Mouse (Mus musculus): Measurements from ENCODE around the gene Ddb1. TPM values are rescaled to one million over a fixed set of nuclear protein-coding genes. Genes with fewer than 3 reads are reported as not detected.

The Ddb1 gene
- total RNA-seq, 1 experiment from 2014 or later, result 253 TPM

GRCm38 (mm10) chr19:10661373-10661772 is 56.2 kb downstream of the Ddb1 start:
- DNase-seq, result no peak

- no peak for DNase-seq
Measured at GRCm38 (mm10) chr19:10661919-10662318, 56.8 kb downstream of the Ddb1 start.

GRCm38 (mm10) chr19:10662665-10663064 is 57.5 kb downstream of the Ddb1 start:
- DNase-seq, result no peak

- DNase-seq, result no peak
Measured at GRCm38 (mm10) chr19:10665093-10665492, 60.0 kb downstream of the Ddb1 start.

GRCm38 (mm10) chr19:10665499-10665898 is 60.4 kb downstream of the Ddb1 start:
- peak; percentile 73 for DNase-seq

GRCm38 (mm10) chr19:10671319-10671718 is 66.2 kb downstream of the Ddb1 start:
- no peak for DNase-seq

- DNase-seq, result no peak
Measured at GRCm38 (mm10) chr19:10671854-10672417, 66.8 kb downstream of the Ddb1 start.

GRCm38 (mm10) chr19:10673275-10673674 is 68.1 kb downstream of the Ddb1 start:
- DNase-seq, result no peak

GRCm38 (mm10) chr19:10676656-10677055 is 71.5 kb downstream of the Ddb1 start:
- no peak for DNase-seq

- peak; percentile 93 for DNase-seq
Measured at GRCm38 (mm10) chr19:10677915-10678771, 73.0 kb downstream of the Ddb1 start, which contains the start of gene Pga5. TSS of gene Pga5 (minus strand) at chr19:10678071.

GRCm38 (mm10) chr19:10678772-10679067 is 73.6 kb downstream of the Ddb1 start:
- no peak for DNase-seq

Other genes starting within 250 kb of the Ddb1 start
- gene Syt7, start 216.2 kb upstream of the Ddb1 start, total RNA-seq (2021), result 23.9 and 24.1 TPM in 2 replicates
- gene Lrrc10b, start 147.9 kb upstream of the Ddb1 start, total RNA-seq (2021), result 3.9 and 5.8 TPM in 2 replicates
- gene Ppp1r32, start 122.4 kb upstream of the Ddb1 start, total RNA-seq (2021), result 0.53 and 0.63 TPM in 2 replicates
- gene Cpsf7, start 80.1 kb upstream of the Ddb1 start, total RNA-seq (2021), result 52.9 and 67.6 TPM in 2 replicates
- gene Sdhaf2, start 79.2 kb upstream of the Ddb1 start, total RNA-seq (2021), result 49.9 and 55.7 TPM in 2 replicates
- gene Tmem216, start 49.1 kb upstream of the Ddb1 start, total RNA-seq (2021), result 12.1 and 12.8 TPM in 2 replicates
- 19.0 and 21.2 TPM in 2 replicates for gene Cyb561a3, start 28.2 kb upstream of the Ddb1 start, total RNA-seq (2021)
- 9.2 and 11.2 TPM in 2 replicates for gene Tmem138, start 28.0 kb upstream of the Ddb1 start, total RNA-seq (2021)
- gene Tkfc, start 327 bp downstream of the Ddb1 start, total RNA-seq (2021), result 20.1 and 29.6 TPM in 2 replicates
- gene Vwce, start 28.9 kb downstream of the Ddb1 start, total RNA-seq (2021), result 1.2 and 2.2 TPM in 2 replicates
- gene Pga5, start 72.7 kb downstream of the Ddb1 start, total RNA-seq (2021), result not detected in 2 replicates
- gene Vps37c, start 83.4 kb downstream of the Ddb1 start, total RNA-seq (2021), result 19.1 and 23.6 TPM in 2 replicates
- 1.3 and 8.7 TPM in 2 replicates for gene Cd5, start 133.7 kb downstream of the Ddb1 start, total RNA-seq (2021)
- gene Cd6, start 224.7 kb downstream of the Ddb1 start, total RNA-seq (2021), result 0.41 and 5.2 TPM in 2 replicates
- 2.0 and 2.6 TPM in 2 replicates for gene Slc15a3, start 234.4 kb downstream of the Ddb1 start, total RNA-seq (2021)